Mouse (Mus musculus): Measurements from ENCODE around the gene Ift46. TPM values are rescaled to one million over a fixed set of nuclear protein-coding genes. Genes with fewer than 3 reads are reported as not detected.

Ift46 gene
- polyA plus RNA-seq, 1 experiment from 2014 or later, result 168 TPM

DNA sequence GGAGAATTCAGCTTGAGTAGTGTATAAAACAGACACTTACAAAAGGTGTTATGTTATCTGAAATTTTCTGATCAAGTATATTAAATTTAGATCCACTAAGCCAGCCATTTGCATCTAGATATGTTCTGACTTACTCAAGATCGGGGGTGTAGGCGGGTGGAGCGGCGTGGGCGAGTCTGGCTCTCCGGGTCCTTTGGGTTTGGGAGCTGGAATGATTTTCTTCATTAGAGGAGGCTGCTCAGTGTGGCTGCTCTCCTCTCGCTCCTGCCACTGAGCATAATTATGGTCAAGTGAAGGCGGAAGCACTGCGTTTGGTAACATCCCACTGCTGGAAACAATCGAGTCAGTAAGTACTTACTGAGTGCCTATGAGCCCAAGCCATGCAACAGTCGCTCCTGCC lies 61.2 kb downstream of the Ift46 start:
- H3K9ac ChIP-seq, result no peak overlapping the region
- ATAC-seq (replicated peaks), result no peak
- H3K4me1 ChIP-seq, result no peaks in the 10 kb centered on the region
- H3K27me3 ChIP-seq (replicated peaks), result no peaks in the 10 kb centered on the region
- no peak overlapping the region for H3K27ac ChIP-seq
- no peak overlapping the region for H3K4me3 ChIP-seq
- no peaks in the 10 kb centered on the region for H3K9me3 ChIP-seq
- WGBS, result 96% methylated on average over 11 of the region's 11 CpGs
- peaks cover 71% of the 10 kb centered on the region for H3K36me3 ChIP-seq (replicated peaks)
- no peak overlapping the region for H3K4me2 ChIP-seq

DNA sequence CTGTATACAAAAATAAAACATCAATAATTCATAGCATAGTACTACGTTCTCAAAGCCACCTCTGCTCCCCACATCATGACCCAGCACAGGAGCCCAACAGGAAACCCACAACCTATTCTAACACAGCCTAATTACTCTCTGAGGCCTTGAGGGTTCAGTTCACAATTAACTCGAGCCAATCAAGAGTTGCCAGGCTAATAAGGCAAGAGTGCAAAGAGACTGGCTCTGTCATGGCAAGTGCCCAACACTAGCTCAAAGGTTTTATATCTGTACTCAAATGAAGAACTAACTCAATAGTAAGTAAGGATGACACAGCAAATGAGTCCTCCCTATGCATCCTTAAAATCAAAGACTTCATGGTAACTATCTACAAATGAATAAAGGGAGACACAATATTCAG lies 62.8 kb downstream of the Ift46 start:
- Histone ChIP-seq H3K4me3 (no peak overlapping the region), H3K9ac (no peak overlapping the region), H3K4me2 (no peak overlapping the region), H3K36me3 (replicated peaks) (peaks cover 66% of the 10 kb centered on the region), H3K27me3 (replicated peaks) (no peaks in the 10 kb centered on the region), H3K4me1 (no peaks in the 10 kb centered on the region), H3K9me3 (no peaks in the 10 kb centered on the region), H3K27ac (no peak overlapping the region)
- 87% methylated on average over 2 of the region's 2 CpGs for WGBS
- no peak for ATAC-seq (replicated peaks)

DNA sequence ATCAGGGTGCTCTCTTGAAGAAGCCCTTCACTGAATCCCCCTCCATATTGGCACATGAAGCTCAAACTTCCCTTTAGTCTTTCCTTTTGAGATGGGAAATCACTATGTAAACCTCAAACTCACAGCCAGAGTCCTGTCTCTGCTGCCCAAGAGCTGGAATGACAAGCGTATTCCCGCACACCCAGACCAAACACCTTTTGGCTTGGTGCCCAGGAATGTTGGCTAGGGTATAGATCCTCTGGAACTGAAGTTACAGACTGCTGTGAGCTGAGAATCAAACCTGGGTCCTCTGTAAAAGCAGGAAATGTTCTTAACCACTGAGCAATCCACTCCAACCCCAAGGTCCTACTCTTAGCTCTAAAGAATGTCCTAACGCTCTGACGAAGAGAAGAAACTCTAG lies 64.6 kb downstream of the Ift46 start:
- no peak overlapping the region for H3K4me2 ChIP-seq
- H3K9me3 ChIP-seq, result no peaks in the 10 kb centered on the region
- 84% methylated on average over 4 of the region's 4 CpGs for WGBS
- H3K36me3 ChIP-seq (replicated peaks), result peaks cover 64% of the 10 kb centered on the region
- H3K27ac ChIP-seq, result no peak overlapping the region
- H3K27me3 ChIP-seq (replicated peaks), result no peaks in the 10 kb centered on the region
- no peaks in the 10 kb centered on the region for H3K4me1 ChIP-seq
- ATAC-seq (replicated peaks), result no peak
- no peak overlapping the region for H3K4me3 ChIP-seq
- H3K9ac ChIP-seq, result no peak overlapping the region

- Histone ChIP-seq H3K27me3 (replicated peaks) (no peaks in the 10 kb centered on the region), H3K36me3 (replicated peaks) (peaks cover 59% of the 10 kb centered on the region), H3K9me3 (no peaks in the 10 kb centered on the region), H3K27ac (no peak overlapping the region), H3K4me2 (no peak overlapping the region), H3K4me1 (no peaks in the 10 kb centered on the region), H3K4me3 (no peak overlapping the region), H3K9ac (no peak overlapping the region)
- 52% methylated on average over 7 of the region's 7 CpGs for WGBS
- ATAC-seq (replicated peaks), result no peak
Measured at GRCm38 (mm10) chr9:44836439-44836838, 68.7 kb downstream of the Ift46 start.

GRCm38 (mm10) chr9:44841241-44841640 lies 73.5 kb downstream of the Ift46 start:
- no peak for ATAC-seq (replicated peaks)
- H3K9me3 ChIP-seq, result no peaks in the 10 kb centered on the region
- peaks cover 58% of the 10 kb centered on the region for H3K36me3 ChIP-seq (replicated peaks)
- no peak overlapping the region for H3K4me3 ChIP-seq
- 90% methylated on average over 10 of the region's 10 CpGs for WGBS
- H3K9ac ChIP-seq, result no peak overlapping the region
- no peaks in the 10 kb centered on the region for H3K27me3 ChIP-seq (replicated peaks)
- H3K4me1 ChIP-seq, result no peaks in the 10 kb centered on the region
- H3K27ac ChIP-seq, result no peak overlapping the region
- no peak overlapping the region for H3K4me2 ChIP-seq

Other genes starting within 250 kb of the Ift46 start
- not detected in 2 replicates for gene Cxcr5, start 206.0 kb upstream of the Ift46 start, polyA plus RNA-seq (2015; fragmentation: Nextera tagmentation; extraction: Ambion mirVana)
- 20.7 and 22.6 TPM in 2 replicates for gene Ddx6, start 163.0 kb upstream of the Ift46 start, polyA plus RNA-seq (2015; fragmentation: Nextera tagmentation; extraction: Ambion mirVana)
- not detected in 2 replicates for gene Treh, start 94.7 kb upstream of the Ift46 start, polyA plus RNA-seq (2015; fragmentation: Nextera tagmentation; extraction: Ambion mirVana)
- 56.5 and 58.9 TPM in 2 replicates for gene Phldb1, start 32.7 kb upstream of the Ift46 start, polyA plus RNA-seq (2015; fragmentation: Nextera tagmentation; extraction: Ambion mirVana)
- 134 and 136 TPM in 2 replicates for gene Arcn1, start 63 bp upstream of the Ift46 start, polyA plus RNA-seq (2015; fragmentation: Nextera tagmentation; extraction: Ambion mirVana)
- gene Tmem25, start 31.4 kb downstream of the Ift46 start, polyA plus RNA-seq (2015; fragmentation: Nextera tagmentation; extraction: Ambion mirVana), result 16.1 and 18.3 TPM in 2 replicates
- gene Ttc36, start 35.2 kb downstream of the Ift46 start, polyA plus RNA-seq (2015; fragmentation: Nextera tagmentation; extraction: Ambion mirVana), result 0.41 TPM in 1 of 2 replicates, not detected in the other
- gene Kmt2a, start 113.4 kb downstream of the Ift46 start, polyA plus RNA-seq (2015; fragmentation: Nextera tagmentation; extraction: Ambion mirVana), result 23.5 and 25.6 TPM in 2 replicates
- 670 and 687 TPM in 2 replicates for gene Atp5l, start 152.8 kb downstream of the Ift46 start, polyA plus RNA-seq (2015; fragmentation: Nextera tagmentation; extraction: Ambion mirVana)
- gene Ube4a, start 197.7 kb downstream of the Ift46 start, polyA plus RNA-seq (2015; fragmentation: Nextera tagmentation; extraction: Ambion mirVana), result 35.7 and 40.5 TPM in 2 replicates
- not detected in 2 replicates for gene Cd3g, start 212.5 kb downstream of the Ift46 start, polyA plus RNA-seq (2015; fragmentation: Nextera tagmentation; extraction: Ambion mirVana)
- not detected in 2 replicates for gene Cd3d, start 213.9 kb downstream of the Ift46 start, polyA plus RNA-seq (2015; fragmentation: Nextera tagmentation; extraction: Ambion mirVana)
- gene Cd3e, start 241.7 kb downstream of the Ift46 start, polyA plus RNA-seq (2015; fragmentation: Nextera tagmentation; extraction: Ambion mirVana), result 0.09 TPM in 1 of 2 replicates, not detected in the other

All from midbrain, embryonic 15.5 days (tissue).